Mouse (Mus musculus): ENCODE results near the gene Col11a2.
"Not testable (repeated sequence)": the region's sequence is repeated elsewhere in the genome, so short reads cannot be mapped to it uniquely, and the experiment has no call there.

Gene Col11a2

GRCm38 (mm10) chr17:34038878-34039561 lies at the start of gene Col11a2:
TSS of gene Col11a2 (plus strand) at chr17:34039437.
- DNase-seq (ENCODE audit: inconsistent ontology term) = peak; percentile 23

GRCm38 (mm10) chr17:33991788-33992664 lies 47.2 kb upstream of the Col11a2 start:
- DNase-seq (ENCODE audit: inconsistent ontology term) = peak; percentile 38

- DNase-seq (ENCODE audit: inconsistent ontology term) = no peak
Observed at GRCm38 (mm10) chr17:33994959-33995358, 44.3 kb upstream of the Col11a2 start.

- DNase-seq (ENCODE audit: inconsistent ontology term) = no peak
Observed at GRCm38 (mm10) chr17:33995651-33996050, 43.6 kb upstream of the Col11a2 start.

- not testable (repeated sequence) for DNase-seq (ENCODE audit: inconsistent ontology term)
Observed at GRCm38 (mm10) chr17:33997025-33997424, 42.2 kb upstream of the Col11a2 start.

- DNase-seq (ENCODE audit: inconsistent ontology term) = not testable (repeated sequence)
Observed at GRCm38 (mm10) chr17:33998697-33999096, 40.5 kb upstream of the Col11a2 start.

GRCm38 (mm10) chr17:33999341-34000149 lies 39.7 kb upstream of the Col11a2 start:
- DNase-seq (ENCODE audit: inconsistent ontology term) = peak; percentile 38

GRCm38 (mm10) chr17:34000150-34000537 lies 39.1 kb upstream of the Col11a2 start, which contains the start of gene H2-K1:
TSS of gene H2-K1 (minus strand) at chr17:34000347.
- peak; percentile 88 for DNase-seq (ENCODE audit: inconsistent ontology term)

- not testable (repeated sequence) for DNase-seq (ENCODE audit: inconsistent ontology term)
Observed at GRCm38 (mm10) chr17:34000796-34001195, 38.4 kb upstream of the Col11a2 start.

- no peak for DNase-seq (ENCODE audit: inconsistent ontology term)
Observed at GRCm38 (mm10) chr17:34003426-34003825, 35.8 kb upstream of the Col11a2 start.

GRCm38 (mm10) chr17:34006570-34006969 lies 32.7 kb upstream of the Col11a2 start:
- no peak for DNase-seq (ENCODE audit: inconsistent ontology term)

- no peak for DNase-seq (ENCODE audit: inconsistent ontology term)
Observed at GRCm38 (mm10) chr17:34010156-34010555, 29.1 kb upstream of the Col11a2 start.

GRCm38 (mm10) chr17:34013436-34013835 lies 25.8 kb upstream of the Col11a2 start:
- no peak for DNase-seq (ENCODE audit: inconsistent ontology term)

GRCm38 (mm10) chr17:34021539-34022413 lies 17.5 kb upstream of the Col11a2 start:
- DNase-seq (ENCODE audit: inconsistent ontology term) = no peak

GRCm38 (mm10) chr17:34022414-34022783 lies 16.8 kb upstream of the Col11a2 start:
- DNase-seq (ENCODE audit: inconsistent ontology term) = no peak

- no peak for DNase-seq (ENCODE audit: inconsistent ontology term)
Observed at GRCm38 (mm10) chr17:34022987-34023386, 16.2 kb upstream of the Col11a2 start.

- no peak for DNase-seq (ENCODE audit: inconsistent ontology term)
Observed at GRCm38 (mm10) chr17:34023678-34024077, 15.6 kb upstream of the Col11a2 start.

- peak; percentile 91 for DNase-seq (ENCODE audit: inconsistent ontology term)
Observed at GRCm38 (mm10) chr17:34024317-34024821, 14.9 kb upstream of the Col11a2 start, which contains the start of gene Ring1. TSS of gene Ring1 (minus strand) at chr17:34024680.

GRCm38 (mm10) chr17:34024861-34025755 lies 14.1 kb upstream of the Col11a2 start:
- no peak for DNase-seq (ENCODE audit: inconsistent ontology term)

GRCm38 (mm10) chr17:34025756-34026151 lies 13.5 kb upstream of the Col11a2 start:
- no peak for DNase-seq (ENCODE audit: inconsistent ontology term)
